Mouse (Mus musculus) forebrain, embryonic 16.5 days (tissue): ENCODE results near the gene Npy4r. TPM values are rescaled to one million over a fixed set of nuclear protein-coding genes. Genes with fewer than 3 reads are reported as not detected.
A peak's percentile ranks its signal among the peaks of the same experiment; 100 is the strongest.

ENCODE experiments used
- ATAC-seq: fragments of 200-750 bp; cut with Nextera tagmentation; 2 replicates; pipeline ENCODE4 v1.8.0; 2017; ENCODE audit warnings: mild to moderate bottlenecking, moderate library complexity
- H3K27ac ChIP-seq: fragments of 300-500 bp; sonication (generic); 2 replicates; pipeline ENCODE4 v1.5.1; 2014; ENCODE audit warnings: low read length, control low read depth
- H3K27me3 ChIP-seq: fragments of 300-500 bp; sonication (generic); replicated peaks from 2 replicates; pipeline ENCODE4 v1.6.1; 2014; ENCODE audit warnings: low read length; ENCODE audit not compliant: control insufficient read depth, insufficient read depth
- H3K36me3 ChIP-seq: fragments of 300-500 bp; sonication (generic); 2 replicates; pipeline ENCODE4 v1.6.1; 2014; ENCODE audit not compliant: control insufficient read depth, insufficient read depth
- H3K4me1 ChIP-seq: fragments of 300-500 bp; sonication (generic); replicated peaks from 2 replicates; pipeline ENCODE4 v1.6.1; 2014; ENCODE audit warnings: low read length; ENCODE audit not compliant: control insufficient read depth, insufficient read depth
- H3K4me2 ChIP-seq: fragments of 300-500 bp; sonication (generic); 2 replicates; pipeline ENCODE4 v1.6.1; 2014; ENCODE audit warnings: mild to moderate bottlenecking, low read length, control low read depth
- H3K4me3 ChIP-seq: fragments of 300-500 bp; sonication (generic); replicated peaks from 2 replicates; pipeline ENCODE4 v1.5.1; 2014; ENCODE audit warnings: mild to moderate bottlenecking, low read length, control low read depth
- H3K9ac ChIP-seq: fragments of 300-500 bp; sonication (generic); replicated peaks from 2 replicates; pipeline ENCODE4 v1.6.1; 2014; ENCODE audit warnings: low read depth, low read length, control low read depth
- H3K9me3 ChIP-seq: fragments of 300-500 bp; sonication (generic); 2 replicates; pipeline ENCODE4 v1.6.1; 2016; ENCODE audit warnings: low read length; ENCODE audit not compliant: control insufficient read depth
- WGBS: fragments of 180-500 bp; shearing (Covaris S2); extraction: QIAGEN DNeasy Blood & Tissue Kit; methylation state at CpG from one replicate; pipeline ENCODE4 v1.1.7; 2014; 5-methylcytosine and 5-hydroxymethylcytosine counted together
- polyA plus RNA-seq: library from polyadenylated mRNA; unstranded; fragments of >200 nt; fragmentation: Nextera tagmentation; extraction: Ambion mirVana; gene quantifications from 2 replicates; pipeline ENCODE4 v1.2.1, GENCODE M21; 2015

Gene Npy4r
- polyA plus RNA-seq, result 0.11 TPM in 2 replicates

DNA sequence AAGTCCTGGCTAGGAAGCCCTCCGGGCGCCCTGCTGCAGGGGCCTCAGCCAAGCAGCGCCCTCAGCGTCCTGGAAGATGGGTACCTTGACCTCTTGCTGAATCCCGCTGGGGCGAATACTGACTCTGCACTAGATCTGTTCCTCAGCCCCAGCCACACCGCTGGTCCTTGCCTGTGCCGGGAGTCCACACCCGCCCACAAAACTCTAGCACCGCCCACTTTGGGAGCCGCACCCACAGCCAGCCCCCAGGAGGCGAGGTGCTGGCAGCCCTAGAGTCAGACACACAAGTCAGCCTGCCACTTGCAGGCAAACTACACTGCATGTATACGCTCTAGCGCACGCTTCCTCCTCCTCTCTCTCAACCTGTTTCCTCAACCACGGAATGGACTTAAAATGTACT lies at the start of gene Npy4r:
Gene Npy4r (minus strand): TSS at position 148 of the 400 bp plus-strand sequence.
- Histone ChIP-seq H3K4me2 (no peak within 1 kb of the TSS), H3K27me3 (peaks cover 8% of the 10 kb centered on the region; the same call in 1 of the 2 replicates)
- 19% methylated on average over 16 of the region's 16 CpGs for WGBS

DNA sequence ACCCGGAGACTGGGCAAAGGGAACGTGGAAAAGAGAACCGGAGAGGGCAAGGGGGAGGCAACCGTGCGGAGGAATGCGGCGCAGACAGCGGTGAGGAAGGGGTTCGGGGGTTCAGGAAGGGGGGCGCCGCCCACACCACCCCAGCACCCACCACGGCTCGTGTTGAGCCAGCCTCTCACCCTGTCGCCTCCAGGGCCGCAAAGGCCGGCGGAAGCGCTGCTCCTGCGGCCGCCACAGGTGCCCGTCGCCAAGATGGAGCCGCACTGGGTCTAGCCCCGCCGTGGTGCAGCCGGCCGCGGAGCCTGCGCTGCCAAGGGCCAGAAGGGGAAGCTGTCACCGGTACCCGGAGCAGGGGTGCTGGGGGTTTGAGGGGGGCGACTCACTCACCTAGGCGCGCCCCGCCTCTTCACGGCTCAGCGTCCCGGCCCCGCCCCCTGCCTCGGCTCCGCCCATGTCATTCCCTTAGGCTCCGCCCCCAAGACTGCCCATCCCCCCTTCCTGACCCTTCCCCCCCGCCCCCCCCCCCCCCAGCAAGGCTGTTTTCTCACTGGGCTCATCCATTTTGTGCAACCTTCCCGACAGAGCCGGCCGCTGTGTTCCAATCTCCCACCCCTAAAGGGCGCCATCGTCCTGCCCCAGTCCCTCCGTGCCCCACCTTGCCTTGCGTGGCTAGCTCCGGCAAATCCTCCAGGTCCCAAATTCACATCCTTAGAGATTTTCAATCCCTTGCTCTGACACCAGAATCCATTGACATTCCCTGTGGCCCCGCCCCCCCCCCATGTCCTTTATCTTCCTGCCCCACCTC lies 49.1 kb upstream of the Npy4r start, which contains the start of gene Gprin2:
Gene Gprin2 (minus strand): TSS at position 423 of the 805 bp plus-strand sequence.
- WGBS, result 4% methylated on average over 41 of the region's 52 CpGs
- peak within 1 kb of the TSS; percentile 82 for H3K4me3 ChIP-seq

More for the DNA sequence above, at the start of gene Npy4r:
- Histone ChIP-seq H3K4me3 (no peak within 1 kb of the TSS), H3K27ac (no peak within 1 kb of the TSS), H3K9me3 (no peaks in the 10 kb centered on the region), H3K4me1 (peaks cover 4% of the 10 kb centered on the region; the same call in 1 of the 2 replicates), H3K9ac (no peak within 1 kb of the TSS), H3K36me3 (no peaks in the 10 kb centered on the region)
- ATAC-seq, result peak; percentile 64; the same call in 1 of the 2 replicates

DNA sequence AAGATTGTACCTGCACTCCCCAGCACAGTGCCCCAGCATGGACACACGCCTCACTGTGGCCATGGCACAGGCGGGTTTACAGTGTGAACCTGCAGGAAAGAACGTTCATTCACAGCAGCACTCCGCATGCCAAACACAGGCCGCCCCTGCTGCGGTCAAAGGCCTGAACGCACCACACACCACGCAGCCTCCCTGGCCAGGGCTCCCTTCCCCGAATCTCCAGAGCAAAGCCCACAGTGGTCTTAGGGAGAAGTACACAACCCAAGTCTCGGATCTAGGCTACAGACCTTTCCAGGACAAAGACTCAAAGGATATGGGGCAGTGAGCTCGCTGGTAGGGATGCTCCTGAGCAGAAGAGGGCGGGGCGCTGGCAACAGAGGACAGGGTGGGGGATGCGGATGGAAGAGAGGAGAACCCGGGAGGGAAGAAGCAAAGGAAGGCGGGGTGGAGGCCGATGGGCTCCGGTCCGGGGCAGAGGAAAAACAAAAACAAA lies 48.5 kb upstream of the Npy4r start:
- peak; percentile 83 for ATAC-seq
- Histone ChIP-seq H3K4me1 (no peaks in the 10 kb centered on the region), H3K27ac (no peak overlapping the region), H3K9me3 (no peaks in the 10 kb centered on the region), H3K4me3 (peak overlapping the region; percentile 82), H3K27me3 (no peaks in the 10 kb centered on the region; the same call in 1 of the 2 replicates), H3K4me2 (peak overlapping the region; percentile 84), H3K36me3 (no peaks in the 10 kb centered on the region), H3K9ac (peak overlapping the region; percentile 86)
- 2% methylated on average over 19 of the region's 19 CpGs for WGBS

More for the DNA sequence above, 49.1 kb upstream of the Npy4r start, which contains the start of gene Gprin2:
- no peaks in the 10 kb centered on the region for H3K4me1 ChIP-seq
- H3K36me3 ChIP-seq, result no peaks in the 10 kb centered on the region
- no peaks in the 10 kb centered on the region; the same call in 1 of the 2 replicates for H3K27me3 ChIP-seq
- peak; percentile 75 for ATAC-seq
- H3K4me2 ChIP-seq, result peak within 1 kb of the TSS; percentile 84
- no peaks in the 10 kb centered on the region for H3K9me3 ChIP-seq
- peak within 1 kb of the TSS; percentile 24; the same call in 1 of the 2 replicates for H3K27ac ChIP-seq
- peak within 1 kb of the TSS; percentile 86 for H3K9ac ChIP-seq

DNA sequence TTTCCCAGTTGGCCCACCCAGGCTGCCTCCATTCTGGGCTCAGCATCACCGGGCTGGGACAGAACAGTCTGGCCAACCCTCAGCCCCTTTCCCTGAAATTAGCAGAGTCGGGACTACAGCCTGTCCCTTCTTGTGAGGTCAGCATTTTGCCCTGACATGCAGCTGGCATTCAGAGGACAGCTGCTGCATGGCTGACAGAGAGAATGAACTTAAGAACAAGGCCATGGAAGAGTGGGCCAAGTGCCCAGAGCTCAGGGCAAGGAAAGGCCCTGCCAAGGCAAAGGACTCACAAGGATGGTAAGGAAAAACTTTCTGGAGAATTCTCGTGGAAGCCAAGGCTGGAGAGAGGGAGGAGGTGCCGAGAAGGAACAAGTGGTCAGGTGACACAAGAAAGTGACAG lies 44.4 kb upstream of the Npy4r start:
- no peaks in the 10 kb centered on the region for H3K36me3 ChIP-seq
- no peaks in the 10 kb centered on the region for H3K9me3 ChIP-seq
- H3K27me3 ChIP-seq, result no peaks in the 10 kb centered on the region; the same call in 1 of the 2 replicates
- H3K9ac ChIP-seq, result no peak overlapping the region
- no peak overlapping the region for H3K27ac ChIP-seq
- ATAC-seq, result no peak
- no peaks in the 10 kb centered on the region for H3K4me1 ChIP-seq
- H3K4me3 ChIP-seq, result no peak overlapping the region
- WGBS, result 46% methylated on average over 4 of the region's 4 CpGs
- H3K4me2 ChIP-seq, result no peak overlapping the region

DNA sequence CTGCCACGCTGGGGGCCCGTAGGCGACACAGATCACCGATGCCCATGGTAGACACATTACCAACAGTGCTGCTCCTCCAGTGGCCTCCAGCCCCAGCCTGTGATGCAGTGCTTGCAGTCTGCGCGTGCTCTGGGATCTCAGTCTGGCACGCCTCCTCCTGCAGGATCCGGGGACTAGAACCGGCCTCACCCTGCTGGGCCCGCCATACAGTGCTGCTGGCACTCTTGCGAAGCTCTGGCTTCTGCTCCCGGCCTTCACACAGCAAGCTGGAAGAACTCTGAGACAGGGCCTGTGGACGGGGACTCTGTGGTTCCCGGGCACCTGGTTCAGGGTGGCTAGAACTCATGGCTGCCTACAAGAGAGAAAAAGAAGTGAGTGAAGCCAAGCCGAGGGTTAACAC lies 43.2 kb upstream of the Npy4r start:
- Histone ChIP-seq H3K4me1 (no peaks in the 10 kb centered on the region), H3K27ac (no peak overlapping the region), H3K27me3 (no peaks in the 10 kb centered on the region; the same call in 1 of the 2 replicates), H3K4me2 (no peak overlapping the region), H3K9me3 (no peaks in the 10 kb centered on the region), H3K36me3 (no peaks in the 10 kb centered on the region), H3K9ac (no peak overlapping the region), H3K4me3 (no peak overlapping the region)
- ATAC-seq, result no peak
- WGBS, result 90% methylated on average over 15 of the region's 15 CpGs

DNA sequence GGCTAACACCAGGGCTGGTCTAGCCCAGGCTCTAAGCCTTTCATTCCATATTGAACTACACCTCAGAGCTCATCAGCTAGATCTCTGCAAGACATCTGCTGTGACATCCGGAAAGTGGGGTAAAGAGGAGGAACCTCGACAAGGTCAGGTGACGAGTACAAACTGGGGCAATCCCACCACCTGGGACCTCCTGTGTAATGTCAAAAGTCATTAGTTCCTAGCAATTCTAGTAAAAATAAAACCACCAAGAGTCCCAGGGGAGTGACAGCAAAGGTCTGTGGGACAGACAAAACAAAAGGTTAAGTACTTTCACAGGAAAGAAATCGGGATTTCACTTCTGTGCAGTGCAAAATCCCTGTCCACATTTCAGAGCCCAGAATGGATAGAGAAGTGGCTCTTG lies 41.6 kb upstream of the Npy4r start:
- no peaks in the 10 kb centered on the region for H3K4me1 ChIP-seq

DNA sequence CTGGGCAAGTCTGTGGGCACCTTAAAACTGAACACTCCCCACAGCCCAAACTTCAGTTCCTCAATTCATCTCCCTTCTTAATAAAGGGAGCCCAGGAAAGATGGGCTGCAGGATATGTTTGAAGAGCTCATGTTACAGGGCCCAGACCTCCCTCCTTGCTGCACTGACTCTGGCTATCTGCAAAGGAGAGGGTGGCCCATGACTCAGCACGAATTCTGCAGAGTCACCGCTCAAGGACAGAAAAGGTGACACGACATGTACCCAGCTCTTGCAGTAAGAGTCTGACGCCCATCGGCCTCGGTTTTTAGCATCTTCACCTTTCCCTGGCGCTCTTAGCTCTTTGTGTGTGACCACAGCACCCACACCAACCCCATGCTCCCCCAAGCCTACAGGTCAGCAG lies 38.1 kb upstream of the Npy4r start:
- no peak for ATAC-seq
- H3K36me3 ChIP-seq, result no peaks in the 10 kb centered on the region
- 77% methylated on average over 7 of the region's 7 CpGs for WGBS
- no peaks in the 10 kb centered on the region for H3K4me1 ChIP-seq
- no peaks in the 10 kb centered on the region for H3K27me3 ChIP-seq
- no peaks in the 10 kb centered on the region for H3K9me3 ChIP-seq
- H3K27ac ChIP-seq, result no peak overlapping the region
- H3K4me3 ChIP-seq, result no peak overlapping the region
- no peak overlapping the region for H3K4me2 ChIP-seq
- H3K9ac ChIP-seq, result no peak overlapping the region

More for the DNA sequence above, 41.6 kb upstream of the Npy4r start:
- no peak for ATAC-seq
- no peak overlapping the region for H3K27ac ChIP-seq
- no peaks in the 10 kb centered on the region for H3K36me3 ChIP-seq
- 89% methylated on average over 4 of the region's 4 CpGs for WGBS
- H3K4me2 ChIP-seq, result no peak overlapping the region
- H3K27me3 ChIP-seq, result no peaks in the 10 kb centered on the region
- H3K4me3 ChIP-seq, result no peak overlapping the region
- H3K9ac ChIP-seq, result no peak overlapping the region
- H3K9me3 ChIP-seq, result no peaks in the 10 kb centered on the region

DNA sequence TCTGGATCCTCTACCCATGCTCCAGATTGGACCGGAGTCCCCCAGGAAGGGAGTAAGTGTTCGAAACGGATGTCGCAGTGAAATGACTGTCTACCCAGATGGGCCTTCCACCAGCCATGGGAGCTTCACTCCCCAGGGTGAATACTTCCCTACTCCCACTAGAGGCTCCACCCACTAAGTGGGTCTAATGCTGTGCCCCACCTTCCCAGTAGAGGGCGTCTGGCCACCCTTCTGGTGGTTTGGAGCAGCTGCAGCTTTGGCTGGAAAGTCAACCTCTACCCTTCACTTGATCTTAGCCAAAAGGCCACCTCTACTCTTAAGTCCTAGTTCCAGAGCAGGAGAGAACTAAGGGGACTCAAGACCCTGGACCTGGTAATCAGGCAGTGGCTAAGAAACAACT lies 36.3 kb upstream of the Npy4r start:
- ATAC-seq, result no peak
- Histone ChIP-seq H3K27ac (no peak overlapping the region), H3K9me3 (no peaks in the 10 kb centered on the region), H3K9ac (no peak overlapping the region), H3K36me3 (no peaks in the 10 kb centered on the region), H3K4me1 (no peaks in the 10 kb centered on the region), H3K4me2 (no peak overlapping the region), H3K27me3 (no peaks in the 10 kb centered on the region), H3K4me3 (no peak overlapping the region)
- WGBS, result 66% methylated on average over 5 of the region's 5 CpGs

DNA sequence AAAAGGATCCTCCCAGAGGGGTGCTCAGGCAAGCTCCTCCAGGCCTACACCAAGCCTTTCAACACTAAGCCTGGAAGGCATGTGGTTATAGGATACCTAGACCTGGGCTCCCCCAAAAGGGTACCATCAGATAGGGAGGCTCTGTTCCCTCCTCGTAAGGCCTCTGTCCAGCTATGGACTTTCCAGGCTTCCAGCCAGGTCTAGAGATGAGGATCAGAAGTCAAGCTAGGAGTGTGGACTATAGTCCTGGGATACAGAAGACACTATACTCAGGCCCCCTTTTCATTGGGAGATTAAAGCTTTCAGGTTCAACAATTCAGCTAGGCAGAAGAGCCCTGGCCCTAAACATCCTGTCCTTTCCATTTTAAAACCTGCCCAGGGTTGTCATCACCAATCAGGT lies 30.8 kb upstream of the Npy4r start:
- Histone ChIP-seq H3K36me3 (no peaks in the 10 kb centered on the region), H3K27ac (no peak overlapping the region), H3K4me3 (no peak overlapping the region), H3K9me3 (no peaks in the 10 kb centered on the region), H3K4me2 (no peak overlapping the region), H3K27me3 (no peaks in the 10 kb centered on the region), H3K4me1 (no peaks in the 10 kb centered on the region), H3K9ac (no peak overlapping the region)
- ATAC-seq, result no peak
- 91% methylated on average over 1 of the region's 1 CpGs for WGBS
